Mouse (Mus musculus) testis, postnatal 14 days (tissue): ENCODE results near the gene Efemp2.

ENCODE experiments used
- DNase-seq: peaks from one replicate; pipeline ENCODE4 v3.0.0; 2021; ENCODE audit warnings: low spot score

Efemp2 gene

GRCm38 (mm10) chr19:5503687-5504086 lies 29.9 kb downstream of the Efemp2 start, which contains the start of gene 1700020D05Rik:
Gene 1700020D05Rik (minus strand): TSS chr19:5503787.
- no peak for DNase-seq

DNA sequence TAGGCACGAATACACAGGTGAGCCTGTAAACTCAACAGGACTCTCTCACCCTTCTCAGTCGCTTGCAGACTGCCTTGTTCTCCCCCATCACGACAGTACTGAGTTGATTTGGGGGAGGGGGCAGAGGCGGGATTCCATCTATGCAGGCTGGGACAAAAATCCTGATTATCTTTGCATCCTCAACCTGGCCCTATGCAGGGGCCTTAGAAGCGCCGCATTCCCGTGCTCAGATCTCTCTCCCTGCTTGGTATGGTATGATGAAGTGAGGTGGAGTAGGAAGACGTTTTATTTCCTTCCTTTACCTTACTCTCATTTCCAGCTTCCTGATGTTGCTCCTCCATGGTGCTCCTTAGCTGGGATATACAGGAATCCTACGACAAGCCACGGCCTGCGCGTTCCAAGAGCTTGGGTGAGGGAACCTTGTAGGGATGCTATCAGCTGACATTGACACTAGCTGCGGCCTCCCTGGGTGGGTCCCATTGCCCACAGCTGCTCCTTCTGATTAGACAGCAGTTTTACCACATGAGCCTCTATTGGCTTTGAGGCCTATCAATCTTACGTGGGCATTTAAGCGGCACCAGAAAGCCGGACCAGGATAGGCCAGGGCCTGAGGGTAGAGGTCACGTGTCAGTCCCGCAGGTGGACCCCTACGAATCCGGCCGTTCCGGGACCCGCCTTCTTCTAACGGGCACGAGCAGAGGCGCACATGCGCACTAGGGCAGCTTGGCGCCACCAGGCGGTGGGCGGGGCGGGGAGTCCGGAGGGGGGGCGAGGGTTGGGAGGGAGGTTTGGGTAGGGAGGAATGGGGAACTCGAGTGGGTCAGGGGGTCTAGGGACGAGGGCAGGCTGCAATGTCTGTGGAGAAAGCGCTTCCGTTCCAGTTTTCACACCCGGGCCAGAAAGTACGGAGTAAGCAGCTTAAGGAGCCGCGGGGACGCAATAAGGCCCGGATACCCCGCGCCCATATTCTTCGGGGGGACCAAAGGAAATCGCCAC lies 36.6 kb downstream of the Efemp2 start, which contains the start of gene Snx32:
Gene Snx32, minus strand, starts transcription at position 508 of the 996 bp plus-strand sequence.
- peak; percentile 99 for DNase-seq

DNA sequence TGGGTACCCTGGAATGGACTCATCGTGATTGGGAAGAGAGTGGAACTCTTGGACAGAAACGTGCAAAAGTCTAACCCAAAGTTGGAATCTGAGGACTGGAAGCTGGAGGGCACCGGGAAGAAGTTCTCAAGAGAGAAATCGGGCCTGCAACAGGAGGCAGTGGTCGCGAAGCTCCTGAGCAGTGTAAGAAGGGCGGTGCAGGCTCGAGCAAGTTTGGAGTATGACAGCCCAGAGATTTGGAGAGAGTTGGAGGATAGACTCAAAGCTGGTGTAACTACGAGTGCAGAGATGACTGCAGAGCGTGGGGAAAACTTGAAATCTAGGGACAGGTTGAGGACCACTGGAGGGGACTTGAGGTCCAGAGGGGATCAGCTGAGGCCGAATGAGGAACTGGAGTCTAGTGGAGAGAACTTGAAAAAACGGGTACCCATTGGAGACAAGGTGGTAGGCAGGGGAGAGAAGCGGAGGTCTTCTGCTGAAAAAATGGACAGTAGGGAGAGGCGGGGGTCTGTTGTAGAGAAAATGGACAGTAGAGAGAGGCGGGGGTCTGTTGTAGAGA lies 37.4 kb downstream of the Efemp2 start:
- no peak for DNase-seq

DNA sequence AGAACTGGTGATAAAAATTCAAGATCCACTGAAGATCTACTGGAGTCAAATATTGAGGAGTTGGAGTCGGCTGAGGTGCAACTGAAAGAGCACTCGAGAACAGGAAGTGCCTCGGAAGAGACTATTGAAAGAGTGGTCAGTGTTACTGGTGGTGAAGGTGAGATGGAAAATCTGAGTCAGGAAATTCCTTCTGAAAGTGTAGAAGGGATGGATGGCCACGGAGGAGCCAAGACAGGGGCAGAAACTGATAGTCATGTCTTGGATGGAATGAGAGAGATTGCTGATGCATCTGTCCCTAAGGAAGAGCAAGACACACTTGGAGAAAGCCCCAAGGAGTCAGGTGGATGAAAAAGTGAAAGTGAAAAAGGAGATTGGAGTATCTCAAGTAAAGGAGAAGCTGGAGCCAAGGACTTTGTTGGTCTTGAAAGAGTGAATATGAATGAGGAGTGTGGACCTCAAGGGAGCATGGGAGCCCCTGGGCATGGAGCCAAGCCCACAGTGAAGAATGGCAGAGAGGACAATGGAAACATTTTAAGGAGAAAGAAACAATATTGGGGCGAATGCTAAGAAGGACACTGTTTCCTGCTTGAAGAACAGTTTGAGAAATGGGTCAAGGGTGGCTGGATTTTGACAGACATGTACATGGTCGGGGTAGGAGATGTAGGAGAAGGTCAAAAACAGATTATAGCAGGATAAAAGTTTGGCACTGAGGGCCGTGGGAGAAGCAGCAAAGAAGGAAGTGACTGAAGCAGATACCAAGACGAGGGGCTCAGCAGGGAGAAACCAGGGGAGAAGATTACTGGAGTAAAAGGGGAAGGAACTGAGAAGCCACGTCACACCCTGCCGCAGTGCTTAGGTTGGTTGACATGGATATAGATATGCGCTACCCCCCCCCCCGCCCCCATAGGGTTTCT lies 38.6 kb downstream of the Efemp2 start:
- DNase-seq, result no peak

GRCm38 (mm10) chr19:5513005-5513349 lies 39.2 kb downstream of the Efemp2 start:
- DNase-seq, result no peak

DNA sequence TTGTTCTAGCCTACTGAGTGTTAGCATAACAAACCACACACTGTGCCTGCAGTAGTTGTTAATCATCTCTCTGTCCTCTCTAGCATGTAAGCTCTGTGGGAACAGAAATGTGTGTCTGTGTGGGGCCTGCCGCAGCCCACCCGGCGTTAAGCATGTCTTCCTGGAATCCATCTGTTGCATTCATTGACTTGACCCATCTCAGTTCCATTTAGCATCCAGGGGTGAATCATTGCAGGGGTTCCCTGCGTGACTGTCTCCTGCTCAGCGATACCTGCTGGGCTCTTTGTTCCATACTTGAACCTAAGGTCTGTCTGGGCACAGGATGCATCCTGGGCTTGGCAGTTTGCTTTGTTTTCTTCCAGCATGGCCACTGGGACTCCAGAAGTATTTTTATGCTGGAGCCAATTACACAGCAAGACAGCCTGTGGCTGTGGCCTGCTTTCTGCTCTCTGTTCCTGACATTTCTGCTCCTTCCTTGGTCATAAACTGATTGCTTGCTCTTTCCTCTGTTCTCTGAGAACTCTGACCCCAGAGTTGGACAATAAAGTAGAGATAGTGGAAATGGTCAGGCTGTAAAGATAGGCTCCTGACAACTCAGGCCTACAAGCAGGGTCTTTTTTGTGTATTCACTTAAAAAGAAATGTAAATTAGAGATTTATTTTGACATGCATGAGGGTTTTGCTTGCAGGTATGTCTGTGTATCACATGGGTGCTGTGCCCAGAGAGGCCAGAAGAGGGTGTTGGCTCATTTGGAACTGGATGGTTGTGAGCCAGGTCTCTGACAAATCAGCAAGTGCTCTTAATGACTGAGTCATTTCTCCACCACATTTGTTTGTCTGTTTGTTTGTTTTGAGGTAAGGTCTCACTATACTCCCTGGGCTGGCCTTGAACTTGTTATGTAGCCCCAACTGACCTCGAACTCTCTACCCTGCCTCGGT lies 42.4 kb downstream of the Efemp2 start:
- no peak for DNase-seq

DNA sequence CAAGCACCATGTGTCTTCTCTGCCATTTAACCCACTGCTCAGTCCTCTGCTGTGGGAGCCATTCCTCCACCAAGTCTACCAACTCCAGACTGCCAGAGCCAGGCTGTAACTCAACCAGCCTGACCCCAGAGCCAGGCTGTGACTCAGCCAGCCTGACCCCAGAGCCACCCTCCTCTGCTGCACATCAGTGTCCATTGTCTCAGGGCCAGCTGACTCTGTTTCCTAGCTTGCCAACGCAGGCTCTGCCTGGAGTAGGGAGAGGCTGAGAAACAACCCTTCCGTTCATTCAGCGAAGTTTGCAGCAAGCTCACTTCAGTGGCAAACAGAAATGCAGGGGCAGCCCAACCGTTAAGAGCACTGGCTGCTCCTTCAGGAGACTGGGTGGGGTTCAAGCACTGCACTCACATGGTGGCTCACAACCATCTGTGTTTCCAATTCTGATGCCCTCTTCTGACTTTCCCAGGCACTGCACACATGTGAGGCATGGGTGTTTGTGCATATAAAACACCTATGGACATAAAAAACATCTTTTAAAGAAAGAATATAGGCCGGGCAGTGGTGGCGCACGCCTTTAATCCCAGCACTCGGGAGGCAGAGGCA lies 43.3 kb downstream of the Efemp2 start:
- DNase-seq, result no peak

- DNase-seq, result no peak
These were observed 45.0 kb downstream of the Efemp2 start for GRCm38 (mm10) chr19:5518721-5519120.

DNA sequence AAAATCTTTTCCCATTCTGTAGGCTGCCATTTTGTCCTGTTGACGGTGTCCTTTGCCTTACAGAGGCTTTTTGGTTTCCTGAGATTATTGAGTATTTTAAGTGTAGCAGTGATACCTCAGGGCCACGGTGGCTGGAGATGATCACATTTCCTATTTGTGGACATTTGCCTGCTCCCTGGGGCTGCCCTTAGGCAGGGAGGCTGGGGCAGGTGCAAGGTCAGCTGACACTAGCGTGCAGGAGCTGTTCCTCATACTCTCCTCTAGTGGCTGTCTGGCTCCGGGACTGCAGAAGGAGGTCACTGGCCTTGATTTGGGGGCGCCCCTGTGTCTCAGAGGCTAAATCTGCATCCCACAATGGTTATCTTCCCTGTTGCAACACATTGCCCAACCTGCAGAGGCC lies 51.5 kb downstream of the Efemp2 start:
- DNase-seq, result no peak

- DNase-seq, result peak; percentile 89
These were observed 55.8 kb downstream of the Efemp2 start for GRCm38 (mm10) chr19:5529325-5530137.

GRCm38 (mm10) chr19:5530138-5530524 lies 56.4 kb downstream of the Efemp2 start:
- no peak for DNase-seq
